Mouse (Mus musculus) kidney, embryonic 15.5 days (tissue): ENCODE data around the gene Jmjd6. TPM values are rescaled to one million over a fixed set of nuclear protein-coding genes. Genes with fewer than 3 reads are reported as not detected.
"Not testable (repeated sequence)": the region's sequence is repeated elsewhere in the genome, so short reads cannot be mapped to it uniquely, and the experiment has no call there.

Source experiments
- ATAC-seq: fragments of 200-750 bp; cut with Nextera tagmentation; replicated peaks from 2 replicates; pipeline ENCODE4 v1.8.0; 2017; ENCODE audit warnings: moderate TSS enrichment; ENCODE audit not compliant: low FRiP score
- H3K27ac ChIP-seq: fragments of 300-500 bp; sonication (generic); 2 replicates; pipeline ENCODE4 v1.5.1; 2015; ENCODE audit warnings: mild to moderate bottlenecking, inconsistent platforms
- H3K27me3 ChIP-seq: fragments of 300-500 bp; sonication (generic); 2 replicates; pipeline ENCODE4 v1.6.1; 2015; ENCODE audit warnings: inconsistent platforms
- H3K36me3 ChIP-seq: fragments of 300-500 bp; sonication (generic); 2 replicates; pipeline ENCODE4 v1.6.1; 2015; ENCODE audit warnings: inconsistent platforms
- H3K4me1 ChIP-seq: fragments of 300-500 bp; sonication (generic); 2 replicates; pipeline ENCODE4 v1.6.1; 2015; ENCODE audit warnings: inconsistent platforms
- H3K4me2 ChIP-seq: fragments of 300-500 bp; sonication (generic); 2 replicates; pipeline ENCODE4 v1.6.1; 2015; ENCODE audit warnings: moderate library complexity, mild to moderate bottlenecking, inconsistent platforms
- H3K4me3 ChIP-seq: fragments of 300-500 bp; sonication (generic); replicated peaks from 2 replicates; pipeline ENCODE4 v1.5.1; 2015; ENCODE audit warnings: mild to moderate bottlenecking, inconsistent platforms
- H3K9ac ChIP-seq: fragments of 300-500 bp; sonication (generic); 2 replicates; pipeline ENCODE4 v1.6.1; 2015; ENCODE audit warnings: mild to moderate bottlenecking, inconsistent platforms
- H3K9me3 ChIP-seq: fragments of 300-500 bp; sonication (generic); replicated peaks from 2 replicates; pipeline ENCODE4 v1.6.1; 2016; ENCODE audit warnings: inconsistent platforms
- WGBS: fragments of 180-500 bp; shearing (Covaris S2); methylation state at CpG from one replicate; pipeline ENCODE4 v1.1.7; 2015; ENCODE audit warnings: mixed read lengths; 5-methylcytosine and 5-hydroxymethylcytosine counted together
- polyA plus RNA-seq: library from polyadenylated mRNA; unstranded; fragments of >200 nt; fragmentation: Nextera tagmentation; extraction: Ambion mirVana; gene quantifications from 2 replicates; pipeline ENCODE4 v1.2.1, GENCODE M21; 2015

Jmjd6 gene
- polyA plus RNA-seq, 1 experiment from 2014 or later = 75.5 TPM

GRCm38 (mm10) chr11:116850085-116850484, 6.8 kb upstream of the Jmjd6 start:
- peaks cover 30% of the 10 kb centered on the region for H3K4me1 ChIP-seq
- H3K27me3 ChIP-seq = no peaks in the 10 kb centered on the region
- peak overlapping the region; percentile 99 for H3K9ac ChIP-seq
- peaks cover 54% of the 10 kb centered on the region for H3K36me3 ChIP-seq
- 42% methylated on average over 4 of the region's 4 CpGs for WGBS
- H3K27ac ChIP-seq = no peak overlapping the region
- peak overlapping the region; percentile 81 for H3K4me3 ChIP-seq
- H3K4me2 ChIP-seq = peak overlapping the region; percentile 81
- ATAC-seq = no peak
- no peaks in the 10 kb centered on the region for H3K9me3 ChIP-seq

GRCm38 (mm10) chr11:116849587-116849986, 6.3 kb upstream of the Jmjd6 start:
- no peak for ATAC-seq
- H3K4me1 ChIP-seq = peaks cover 29% of the 10 kb centered on the region
- no peak overlapping the region for H3K4me2 ChIP-seq
- no peak overlapping the region for H3K4me3 ChIP-seq
- H3K9me3 ChIP-seq = no peaks in the 10 kb centered on the region
- H3K36me3 ChIP-seq = peaks cover 54% of the 10 kb centered on the region
- no peak overlapping the region for H3K9ac ChIP-seq
- H3K27ac ChIP-seq = no peak overlapping the region
- H3K27me3 ChIP-seq = no peaks in the 10 kb centered on the region

DNA sequence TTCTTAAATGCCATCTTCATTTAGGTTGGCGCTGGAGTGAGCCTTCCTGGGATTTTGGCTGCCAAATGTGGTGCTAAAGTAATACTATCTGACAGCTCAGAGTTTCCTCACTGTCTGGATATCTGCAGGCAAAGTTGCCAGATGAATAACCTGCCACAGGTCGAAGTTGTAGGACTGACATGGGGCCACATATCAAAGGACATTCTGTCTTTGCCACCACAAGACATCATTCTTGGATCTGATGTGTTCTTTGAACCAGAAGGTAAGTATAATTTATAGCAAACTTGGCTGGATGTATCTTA, 5.6 kb upstream of the Jmjd6 start:
- WGBS = 82% methylated on average over 2 of the region's 2 CpGs
- Histone ChIP-seq H3K4me1 (peaks cover 29% of the 10 kb centered on the region), H3K36me3 (peaks cover 54% of the 10 kb centered on the region)
- not testable (repeated sequence) for H3K27ac ChIP-seq, H3K9ac ChIP-seq, H3K4me3 ChIP-seq, H3K9me3 ChIP-seq, ATAC-seq, H3K4me2 ChIP-seq, H3K27me3 ChIP-seq

DNA sequence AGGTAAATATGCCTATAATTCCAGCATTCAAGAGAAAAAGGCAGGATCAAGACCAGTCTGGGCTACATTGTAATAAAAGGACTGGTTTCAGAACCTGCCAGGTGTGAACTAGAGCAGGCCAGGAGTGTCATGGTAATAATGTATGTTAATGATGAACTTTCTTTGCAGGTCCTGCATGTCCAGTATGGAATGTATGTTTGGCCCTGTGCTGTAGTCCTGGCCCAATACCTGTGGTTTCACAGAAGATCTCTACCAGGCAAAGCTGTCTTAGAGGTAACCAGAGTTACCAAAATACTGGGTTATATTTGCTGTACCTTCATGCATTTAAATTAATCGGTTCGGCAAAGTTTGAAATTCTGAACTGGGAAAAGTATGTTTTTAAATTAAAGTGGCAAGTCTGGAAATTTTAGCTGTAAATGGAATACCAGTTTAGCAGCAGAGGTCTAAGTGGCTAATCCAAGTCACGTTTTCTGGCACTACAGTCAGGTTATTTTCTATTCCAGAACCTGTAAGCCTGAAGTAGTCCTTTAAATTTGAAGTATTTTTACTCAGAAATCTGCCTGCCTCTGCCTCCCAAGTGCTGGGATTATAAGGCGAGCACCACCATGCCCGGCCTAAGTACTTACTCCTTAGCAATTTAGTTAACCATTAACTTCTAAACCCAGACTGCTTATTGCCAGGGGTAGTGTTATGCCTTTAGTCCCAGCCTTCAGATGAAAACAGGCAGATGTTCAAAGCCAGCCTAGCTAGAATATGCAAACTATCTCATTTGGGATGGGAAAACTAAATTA, 5.0 kb upstream of the Jmjd6 start:
- Histone ChIP-seq H3K9me3 (no peaks in the 10 kb centered on the region), H3K27ac (peak overlapping the region; percentile 43; the same call in 1 of the 2 replicates), H3K9ac (no peak overlapping the region), H3K4me3 (no peak overlapping the region), H3K4me1 (peaks cover 29% of the 10 kb centered on the region), H3K36me3 (peaks cover 54% of the 10 kb centered on the region), H3K27me3 (no peaks in the 10 kb centered on the region), H3K4me2 (no peak overlapping the region)
- ATAC-seq = no peak
- 74% methylated on average over 5 of the region's 5 CpGs for WGBS

DNA sequence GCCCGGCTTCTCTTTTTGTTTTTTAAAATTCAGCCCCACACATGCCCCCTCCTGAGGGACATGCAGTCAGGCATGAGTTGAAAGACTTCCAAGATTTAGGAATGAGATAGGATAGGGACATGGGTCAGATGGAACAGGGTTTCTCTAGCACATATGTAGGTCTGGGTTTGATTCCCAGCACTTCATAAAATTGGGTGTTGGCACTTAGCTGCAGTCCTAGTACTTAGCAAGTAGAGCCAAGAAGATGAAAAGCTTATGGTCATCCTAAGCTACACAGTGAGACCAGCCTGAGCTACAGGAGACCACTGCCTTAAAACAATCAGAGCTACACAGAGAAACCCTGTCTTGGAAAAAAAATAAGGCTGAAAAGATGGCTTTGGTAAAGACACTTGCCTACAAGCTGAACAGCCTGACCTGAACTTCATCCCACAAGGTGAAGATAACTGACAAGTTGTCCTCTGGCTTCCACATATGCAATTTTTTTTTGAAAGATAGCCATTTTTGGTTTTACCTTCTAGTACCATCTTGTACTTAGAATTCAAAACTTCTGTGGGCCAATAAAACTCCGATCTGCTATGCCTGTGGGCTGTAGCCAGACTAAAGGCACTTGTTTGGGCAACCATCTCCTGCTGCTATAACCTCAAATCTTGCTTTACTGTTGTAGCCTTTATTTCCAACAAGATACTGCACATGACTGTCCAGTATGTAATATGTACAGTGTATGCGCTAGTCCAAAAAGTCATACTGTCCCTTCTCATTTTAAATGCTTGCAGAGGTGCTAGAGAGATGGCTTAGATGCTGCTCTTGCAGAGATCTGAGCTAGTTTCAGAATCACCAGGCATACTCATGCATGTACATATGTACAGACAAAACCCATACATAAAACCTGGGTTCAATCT, 4.2 kb upstream of the Jmjd6 start:
- ATAC-seq = no peak
- Histone ChIP-seq H3K4me1 (peaks cover 29% of the 10 kb centered on the region), H3K4me2 (no peak overlapping the region), H3K9me3 (no peaks in the 10 kb centered on the region), H3K27ac (peak overlapping the region; percentile 43; the same call in 1 of the 2 replicates), H3K36me3 (peaks cover 54% of the 10 kb centered on the region), H3K9ac (no peak overlapping the region), H3K4me3 (no peak overlapping the region), H3K27me3 (no peaks in the 10 kb centered on the region)
- WGBS = 93% methylated on average over 3 of the region's 3 CpGs

GRCm38 (mm10) chr11:116846593-116847181, 3.4 kb upstream of the Jmjd6 start:
- H3K27me3 ChIP-seq = no peaks in the 10 kb centered on the region
- H3K9me3 ChIP-seq = no peaks in the 10 kb centered on the region
- H3K4me2 ChIP-seq = no peak overlapping the region
- H3K4me3 ChIP-seq = no peak overlapping the region
- H3K9ac ChIP-seq = no peak overlapping the region
- no peak for ATAC-seq
- WGBS = 76% methylated on average over 4 of the region's 4 CpGs
- peaks cover 51% of the 10 kb centered on the region for H3K36me3 ChIP-seq
- H3K4me1 ChIP-seq = peaks cover 31% of the 10 kb centered on the region
- no peak overlapping the region for H3K27ac ChIP-seq

- peak overlapping the region; percentile 94 for H3K9ac ChIP-seq
- WGBS = under 1% methylated on average over 66 of the region's 73 CpGs
- H3K4me1 ChIP-seq = peaks cover 40% of the 10 kb centered on the region
- peak; percentile 69 for ATAC-seq
- peak overlapping the region; percentile 91 for H3K4me3 ChIP-seq
- peak overlapping the region; percentile 65 for H3K4me2 ChIP-seq
- H3K9me3 ChIP-seq = no peaks in the 10 kb centered on the region
- H3K27ac ChIP-seq = peak overlapping the region; percentile 100
- H3K36me3 ChIP-seq = peaks cover 53% of the 10 kb centered on the region
- no peaks in the 10 kb centered on the region for H3K27me3 ChIP-seq
Observed at GRCm38 (mm10) chr11:116842531-116843260, 553 bp downstream of the Jmjd6 start.

- Histone ChIP-seq H3K4me1 (peaks cover 40% of the 10 kb centered on the region), H3K36me3 (peaks cover 59% of the 10 kb centered on the region), H3K27me3 (no peaks in the 10 kb centered on the region), H3K27ac (no peak overlapping the region), H3K4me2 (peak overlapping the region; percentile 65), H3K9me3 (no peaks in the 10 kb centered on the region), H3K4me3 (peak overlapping the region; percentile 91), H3K9ac (no peak overlapping the region; the same call in 1 of the 2 replicates)
- 81% methylated on average over 4 of the region's 4 CpGs for WGBS
- no peak for ATAC-seq
Observed at GRCm38 (mm10) chr11:116840748-116841147, 2.5 kb downstream of the Jmjd6 start.

- Histone ChIP-seq H3K27me3 (no peaks in the 10 kb centered on the region), H3K4me1 (peaks cover 37% of the 10 kb centered on the region), H3K9me3 (no peaks in the 10 kb centered on the region), H3K36me3 (peaks cover 71% of the 10 kb centered on the region), H3K4me3 (no peak overlapping the region), H3K9ac (no peak overlapping the region), H3K27ac (no peak overlapping the region), H3K4me2 (no peak overlapping the region)
- no peak for ATAC-seq
- WGBS = 84% methylated on average over 7 of the region's 7 CpGs
Observed at GRCm38 (mm10) chr11:116839601-116840000, 3.6 kb downstream of the Jmjd6 start.

GRCm38 (mm10) chr11:116838936-116839335, 4.3 kb downstream of the Jmjd6 start:
- H3K9me3 ChIP-seq = no peaks in the 10 kb centered on the region
- H3K27ac ChIP-seq = no peak overlapping the region
- H3K4me1 ChIP-seq = peaks cover 31% of the 10 kb centered on the region
- H3K4me3 ChIP-seq = no peak overlapping the region
- H3K36me3 ChIP-seq = peaks cover 77% of the 10 kb centered on the region
- ATAC-seq = no peak
- 78% methylated on average over 14 of the region's 14 CpGs for WGBS
- no peak overlapping the region for H3K9ac ChIP-seq
- no peaks in the 10 kb centered on the region for H3K27me3 ChIP-seq
- no peak overlapping the region for H3K4me2 ChIP-seq

GRCm38 (mm10) chr11:116837441-116837840, 5.8 kb downstream of the Jmjd6 start:
- no peak overlapping the region for H3K4me2 ChIP-seq
- peaks cover 91% of the 10 kb centered on the region for H3K36me3 ChIP-seq
- no peaks in the 10 kb centered on the region for H3K9me3 ChIP-seq
- H3K4me1 ChIP-seq = peaks cover 33% of the 10 kb centered on the region
- WGBS = 92% methylated on average over 10 of the region's 10 CpGs
- no peak overlapping the region for H3K27ac ChIP-seq
- no peak for ATAC-seq
- no peaks in the 10 kb centered on the region for H3K27me3 ChIP-seq
- no peak overlapping the region for H3K4me3 ChIP-seq
- no peak overlapping the region for H3K9ac ChIP-seq
